Mouse (Mus musculus): Measurements from ENCODE around the gene Dock9. TPM values are rescaled to one million over a fixed set of nuclear protein-coding genes. Genes with fewer than 3 reads are reported as not detected.

Gene Dock9
- polyA plus RNA-seq, 1 experiment, result 2.8 TPM

GRCm38 (mm10) chr14:121545551-121546331 is 251.9 kb downstream of the Dock9 start:
- Histone ChIP-seq H3K4me2 (ENCODE audit: low read depth) (no peak overlapping the region), H3ac (ENCODE audit: control insufficient read depth, insufficient read length) (no peak overlapping the region), H3K36me3 (ENCODE audit: control insufficient read depth, insufficient read depth) (no peaks in the 10 kb centered on the region), H3K79me2 (ENCODE audit: control insufficient read depth, insufficient read depth) (no peaks in the 10 kb centered on the region), H3K4me3 (no peak overlapping the region), H3K27me3 (ENCODE audit: control insufficient read depth, insufficient read depth, insufficient read length) (no peaks in the 10 kb centered on the region)
- TF ChIP-seq USF1 (IDR thresholded peaks at IDR 0.05; ENCODE audit: low read depth) (no peak), POLR2AphosphoS2 (IDR thresholded peaks at IDR 0.05; ENCODE audit: insufficient read length, low read depth) (no peak), MYOG (IDR thresholded peaks at IDR 0.05; ENCODE audit: control insufficient read depth in 1 of 3, insufficient read depth in 1 of 3, insufficient read length in 2 of 3, low read depth in 2 of 3) (no peak), POLR2A (IDR thresholded peaks at IDR 0.05; ENCODE audit: insufficient read length, low read depth) (no peak), TCF3 (IDR thresholded peaks at IDR 0.05; ENCODE audit: insufficient read length, low read depth) (no peak), SRF (IDR thresholded peaks at IDR 0.05; ENCODE audit: control insufficient read depth, insufficient read length, low read depth) (no peak), REST (IDR thresholded peaks at IDR 0.05; ENCODE audit: insufficient read depth, insufficient read length) (no peak), MAX (IDR thresholded peaks at IDR 0.05; ENCODE audit: low read depth) (no peak), CEBPB (IDR thresholded peaks at IDR 0.05; ENCODE audit: insufficient read depth, poor library complexity, severe bottlenecking) (no peak), E2F4 (IDR thresholded peaks at IDR 0.05; ENCODE audit: insufficient read depth) (no peak), MYOD1 (IDR thresholded peaks at IDR 0.05; ENCODE audit: control insufficient read depth in 1 of 3, insufficient read length in 2 of 3, low read depth in 2 of 3) (no peak), TCF12 (IDR thresholded peaks at IDR 0.05; ENCODE audit: insufficient read depth, poor library complexity, severe bottlenecking) (no peak)

GRCm38 (mm10) chr14:121541262-121541661 is 256.4 kb downstream of the Dock9 start:
- TF ChIP-seq TCF3 (IDR thresholded peaks at IDR 0.05; ENCODE audit: insufficient read length, low read depth) (no peak), MYOG (IDR thresholded peaks at IDR 0.05; ENCODE audit: control insufficient read depth in 1 of 3, insufficient read depth in 1 of 3, insufficient read length in 2 of 3, low read depth in 2 of 3) (no peak), SRF (IDR thresholded peaks at IDR 0.05; ENCODE audit: control insufficient read depth, insufficient read length, low read depth) (no peak), MAX (IDR thresholded peaks at IDR 0.05; ENCODE audit: low read depth) (no peak), TCF12 (IDR thresholded peaks at IDR 0.05; ENCODE audit: insufficient read depth, poor library complexity, severe bottlenecking) (no peak), CEBPB (IDR thresholded peaks at IDR 0.05; ENCODE audit: insufficient read depth, poor library complexity, severe bottlenecking) (no peak), POLR2A (IDR thresholded peaks at IDR 0.05; ENCODE audit: insufficient read length, low read depth) (no peak), REST (IDR thresholded peaks at IDR 0.05; ENCODE audit: insufficient read depth, insufficient read length) (no peak), USF1 (IDR thresholded peaks at IDR 0.05; ENCODE audit: low read depth) (no peak), E2F4 (IDR thresholded peaks at IDR 0.05; ENCODE audit: insufficient read depth) (no peak), POLR2AphosphoS2 (IDR thresholded peaks at IDR 0.05; ENCODE audit: insufficient read length, low read depth) (no peak), MYOD1 (IDR thresholded peaks at IDR 0.05; ENCODE audit: control insufficient read depth in 1 of 3, insufficient read length in 2 of 3, low read depth in 2 of 3) (no peak)
- H3K27me3 ChIP-seq (ENCODE audit: control insufficient read depth, insufficient read depth, insufficient read length), result no peaks in the 10 kb centered on the region
- no peak overlapping the region for H3K4me3 ChIP-seq
- no peaks in the 10 kb centered on the region for H3K36me3 ChIP-seq (ENCODE audit: control insufficient read depth, insufficient read depth)
- no peak overlapping the region for H3K4me2 ChIP-seq (ENCODE audit: low read depth)
- H3ac ChIP-seq (ENCODE audit: control insufficient read depth, insufficient read length), result no peak overlapping the region
- no peaks in the 10 kb centered on the region for H3K79me2 ChIP-seq (ENCODE audit: control insufficient read depth, insufficient read depth)

- Histone ChIP-seq H3K36me3 (ENCODE audit: control insufficient read depth, insufficient read depth) (no peaks in the 10 kb centered on the region), H3K4me3 (no peak overlapping the region), H3K4me2 (ENCODE audit: low read depth) (no peak overlapping the region), H3K27me3 (ENCODE audit: control insufficient read depth, insufficient read depth, insufficient read length) (no peaks in the 10 kb centered on the region), H3K79me2 (ENCODE audit: control insufficient read depth, insufficient read depth) (no peaks in the 10 kb centered on the region), H3ac (ENCODE audit: control insufficient read depth, insufficient read length) (no peak overlapping the region)
- TF ChIP-seq TCF3 (IDR thresholded peaks at IDR 0.05; ENCODE audit: insufficient read length, low read depth) (no peak), MAX (IDR thresholded peaks at IDR 0.05; ENCODE audit: low read depth) (no peak), TCF12 (IDR thresholded peaks at IDR 0.05; ENCODE audit: insufficient read depth, poor library complexity, severe bottlenecking) (no peak), SRF (IDR thresholded peaks at IDR 0.05; ENCODE audit: control insufficient read depth, insufficient read length, low read depth) (no peak), POLR2A (IDR thresholded peaks at IDR 0.05; ENCODE audit: insufficient read length, low read depth) (no peak), REST (IDR thresholded peaks at IDR 0.05; ENCODE audit: insufficient read depth, insufficient read length) (no peak), MYOG (IDR thresholded peaks at IDR 0.05; ENCODE audit: control insufficient read depth in 1 of 3, insufficient read depth in 1 of 3, insufficient read length in 2 of 3, low read depth in 2 of 3) (no peak), CEBPB (IDR thresholded peaks at IDR 0.05; ENCODE audit: insufficient read depth, poor library complexity, severe bottlenecking) (no peak), MYOD1 (IDR thresholded peaks at IDR 0.05; ENCODE audit: control insufficient read depth in 1 of 3, insufficient read length in 2 of 3, low read depth in 2 of 3) (no peak), USF1 (IDR thresholded peaks at IDR 0.05; ENCODE audit: low read depth) (no peak), E2F4 (IDR thresholded peaks at IDR 0.05; ENCODE audit: insufficient read depth) (no peak), POLR2AphosphoS2 (IDR thresholded peaks at IDR 0.05; ENCODE audit: insufficient read length, low read depth) (no peak)
Observed at GRCm38 (mm10) chr14:121534501-121534900, 263.1 kb downstream of the Dock9 start.

GRCm38 (mm10) chr14:121530853-121531252 is 266.8 kb downstream of the Dock9 start:
- Histone ChIP-seq H3ac (ENCODE audit: control insufficient read depth, insufficient read length) (no peak overlapping the region), H3K4me2 (ENCODE audit: low read depth) (no peak overlapping the region), H3K79me2 (ENCODE audit: control insufficient read depth, insufficient read depth) (no peaks in the 10 kb centered on the region), H3K27me3 (ENCODE audit: control insufficient read depth, insufficient read depth, insufficient read length) (no peaks in the 10 kb centered on the region), H3K4me3 (no peak overlapping the region), H3K36me3 (ENCODE audit: control insufficient read depth, insufficient read depth) (no peaks in the 10 kb centered on the region)
- TF ChIP-seq TCF3 (IDR thresholded peaks at IDR 0.05; ENCODE audit: insufficient read length, low read depth), result no peak
- no peak for TF ChIP-seq POLR2A (IDR thresholded peaks at IDR 0.05; ENCODE audit: insufficient read length, low read depth)
- no peak for TF ChIP-seq MAX (IDR thresholded peaks at IDR 0.05; ENCODE audit: low read depth)
- no peak for TF ChIP-seq SRF (IDR thresholded peaks at IDR 0.05; ENCODE audit: control insufficient read depth, insufficient read length, low read depth)
- TF ChIP-seq TCF12 (IDR thresholded peaks at IDR 0.05; ENCODE audit: insufficient read depth, poor library complexity, severe bottlenecking), result no peak
- no peak for TF ChIP-seq REST (IDR thresholded peaks at IDR 0.05; ENCODE audit: insufficient read depth, insufficient read length)
- TF ChIP-seq E2F4 (IDR thresholded peaks at IDR 0.05; ENCODE audit: insufficient read depth), result no peak
- no peak for TF ChIP-seq MYOD1 (IDR thresholded peaks at IDR 0.05; ENCODE audit: control insufficient read depth in 1 of 3, insufficient read length in 2 of 3, low read depth in 2 of 3)

All from myocyte (in vitro differentiated cells).